Mouse (Mus musculus): ENCODE results near the gene Ipo13. TPM values are rescaled to one million over a fixed set of nuclear protein-coding genes. Genes with fewer than 3 reads are reported as not detected.

Ipo13 gene
- polyA plus RNA-seq, 1 experiment from 2014 or later = 49.6 TPM

GRCm38 (mm10) chr4:117862823-117863222 is 52.0 kb downstream of the Ipo13 start:
- 29% methylated on average over 4 of the region's 4 CpGs for WGBS
- no peak overlapping the region for H3K4me2 ChIP-seq (replicated peaks)
- no peaks in the 10 kb centered on the region for H3K36me3 ChIP-seq
- no peak for ATAC-seq (ENCODE audit: insufficient number of reproducible peaks, low FRiP score, low TSS enrichment, low read depth)
- no peak overlapping the region for H3K4me3 ChIP-seq (replicated peaks)
- no peak overlapping the region for H3K27ac ChIP-seq (replicated peaks)
- H3K9me3 ChIP-seq (replicated peaks) = no peaks in the 10 kb centered on the region
- peaks cover 23% of the 10 kb centered on the region for H3K4me1 ChIP-seq
- H3K27me3 ChIP-seq = no peaks in the 10 kb centered on the region
- H3K9ac ChIP-seq = no peak overlapping the region

- Histone ChIP-seq H3K27ac (replicated peaks) (no peak overlapping the region), H3K27me3 (no peaks in the 10 kb centered on the region), H3K4me1 (peaks cover 5% of the 10 kb centered on the region; the same call in 1 of the 2 replicates), H3K4me3 (replicated peaks) (no peak overlapping the region), H3K9me3 (replicated peaks) (no peaks in the 10 kb centered on the region), H3K9ac (no peak overlapping the region), H3K36me3 (peaks cover 10% of the 10 kb centered on the region; the same call in 1 of the 2 replicates), H3K4me2 (replicated peaks) (no peak overlapping the region)
- no peak for ATAC-seq (ENCODE audit: insufficient number of reproducible peaks, low FRiP score, low TSS enrichment, low read depth)
- 69% methylated on average over 9 of the region's 9 CpGs for whole genome bisulfite sequencing
Observed at GRCm38 (mm10) chr4:117860570-117860969, 54.2 kb downstream of the Ipo13 start.

- Histone ChIP-seq H3K9ac (no peak overlapping the region), H3K9me3 (replicated peaks) (no peaks in the 10 kb centered on the region)
- ATAC-seq (ENCODE audit: insufficient number of reproducible peaks, low FRiP score, low TSS enrichment, low read depth) = no peak
Observed at GRCm38 (mm10) chr4:117858794-117859193, 56.0 kb downstream of the Ipo13 start.

GRCm38 (mm10) chr4:117855146-117855545 is 59.7 kb downstream of the Ipo13 start:
- 52% methylated on average over 9 of the region's 9 CpGs for WGBS
- ATAC-seq (ENCODE audit: insufficient number of reproducible peaks, low FRiP score, low TSS enrichment, low read depth) = 0 out of 2 replicates have a peak, but pooled peaks have one; percentile 27

More at GRCm38 (mm10) chr4:117858794-117859193, 56.0 kb downstream of the Ipo13 start:
- H3K36me3 ChIP-seq = peaks cover 10% of the 10 kb centered on the region; the same call in 1 of the 2 replicates
- no peak overlapping the region for H3K4me3 ChIP-seq (replicated peaks)
- no peak overlapping the region for H3K27ac ChIP-seq (replicated peaks)
- 0 out of 2 replicates have a peak, but pooled peaks cover 3% of the 10 kb centered on the region for H3K4me1 ChIP-seq
- WGBS = 77% methylated on average over 3 of the region's 3 CpGs
- no peaks in the 10 kb centered on the region for H3K27me3 ChIP-seq
- no peak overlapping the region for H3K4me2 ChIP-seq (replicated peaks)

GRCm38 (mm10) chr4:117852152-117852868 is 62.5 kb downstream of the Ipo13 start:
- H3K27ac ChIP-seq (replicated peaks) = no peak overlapping the region
- peaks cover 8% of the 10 kb centered on the region; the same call in 1 of the 2 replicates for H3K36me3 ChIP-seq
- H3K4me2 ChIP-seq (replicated peaks) = no peak overlapping the region
- H3K9ac ChIP-seq = no peak overlapping the region
- H3K27me3 ChIP-seq = no peaks in the 10 kb centered on the region
- no peak overlapping the region for H3K4me3 ChIP-seq (replicated peaks)
- H3K4me1 ChIP-seq = 0 out of 2 replicates have a peak, but pooled peaks cover 3% of the 10 kb centered on the region
- ATAC-seq (ENCODE audit: insufficient number of reproducible peaks, low FRiP score, low TSS enrichment, low read depth) = no peak
- 84% methylated on average over 10 of the region's 10 CpGs for WGBS
- H3K9me3 ChIP-seq (replicated peaks) = no peaks in the 10 kb centered on the region

More at GRCm38 (mm10) chr4:117855146-117855545, 59.7 kb downstream of the Ipo13 start:
- H3K27me3 ChIP-seq = no peaks in the 10 kb centered on the region
- H3K9me3 ChIP-seq (replicated peaks) = no peaks in the 10 kb centered on the region
- peaks cover 10% of the 10 kb centered on the region; the same call in 1 of the 2 replicates for H3K36me3 ChIP-seq
- H3K4me2 ChIP-seq (replicated peaks) = no peak overlapping the region
- H3K4me1 ChIP-seq = 0 out of 2 replicates have a peak, but pooled peaks cover 3% of the 10 kb centered on the region
- H3K27ac ChIP-seq (replicated peaks) = no peak overlapping the region
- H3K9ac ChIP-seq = no peak overlapping the region
- H3K4me3 ChIP-seq (replicated peaks) = no peak overlapping the region

GRCm38 (mm10) chr4:117850871-117851270 is 63.9 kb downstream of the Ipo13 start:
- H3K36me3 ChIP-seq = no peaks in the 10 kb centered on the region
- H3K9me3 ChIP-seq (replicated peaks) = no peaks in the 10 kb centered on the region
- H3K4me3 ChIP-seq (replicated peaks) = no peak overlapping the region
- no peak overlapping the region for H3K27ac ChIP-seq (replicated peaks)
- 64% methylated on average over 7 of the region's 7 CpGs for WGBS
- H3K27me3 ChIP-seq = no peaks in the 10 kb centered on the region
- H3K9ac ChIP-seq = no peak overlapping the region
- no peak overlapping the region for H3K4me2 ChIP-seq (replicated peaks)
- ATAC-seq (ENCODE audit: insufficient number of reproducible peaks, low FRiP score, low TSS enrichment, low read depth) = no peak
- 0 out of 2 replicates have a peak, but pooled peaks cover 3% of the 10 kb centered on the region for H3K4me1 ChIP-seq

GRCm38 (mm10) chr4:117850176-117850575 is 64.6 kb downstream of the Ipo13 start:
- Histone ChIP-seq H3K4me2 (replicated peaks) (no peak overlapping the region), H3K4me3 (replicated peaks) (no peak overlapping the region), H3K4me1 (0 out of 2 replicates have a peak, but pooled peaks cover 3% of the 10 kb centered on the region), H3K27me3 (no peaks in the 10 kb centered on the region), H3K36me3 (no peaks in the 10 kb centered on the region), H3K9me3 (replicated peaks) (no peaks in the 10 kb centered on the region), H3K27ac (replicated peaks) (no peak overlapping the region), H3K9ac (no peak overlapping the region)
- WGBS = 77% methylated on average over 7 of the region's 7 CpGs
- no peak for ATAC-seq (ENCODE audit: insufficient number of reproducible peaks, low FRiP score, low TSS enrichment, low read depth)

GRCm38 (mm10) chr4:117849506-117849905 is 65.3 kb downstream of the Ipo13 start:
- 41% methylated on average over 5 of the region's 5 CpGs for WGBS
- H3K36me3 ChIP-seq = no peaks in the 10 kb centered on the region
- H3K9me3 ChIP-seq (replicated peaks) = no peaks in the 10 kb centered on the region
- no peaks in the 10 kb centered on the region for H3K27me3 ChIP-seq
- no peak overlapping the region for H3K27ac ChIP-seq (replicated peaks)
- no peak for ATAC-seq (ENCODE audit: insufficient number of reproducible peaks, low FRiP score, low TSS enrichment, low read depth)
- 0 out of 2 replicates have a peak, but pooled peaks cover 3% of the 10 kb centered on the region for H3K4me1 ChIP-seq
- no peak overlapping the region for H3K4me3 ChIP-seq (replicated peaks)
- H3K9ac ChIP-seq = no peak overlapping the region
- no peak overlapping the region for H3K4me2 ChIP-seq (replicated peaks)

- no peak overlapping the region for H3K4me3 ChIP-seq (replicated peaks)
- WGBS = 72% methylated on average over 17 of the region's 17 CpGs
- 0 out of 2 replicates have a peak, but pooled peaks cover 3% of the 10 kb centered on the region for H3K4me1 ChIP-seq
- no peaks in the 10 kb centered on the region for H3K9me3 ChIP-seq (replicated peaks)
- no peak overlapping the region for H3K9ac ChIP-seq
- no peak for ATAC-seq (ENCODE audit: insufficient number of reproducible peaks, low FRiP score, low TSS enrichment, low read depth)
- H3K27ac ChIP-seq (replicated peaks) = no peak overlapping the region
- no peak overlapping the region for H3K4me2 ChIP-seq (replicated peaks)
- H3K36me3 ChIP-seq = no peaks in the 10 kb centered on the region
- no peaks in the 10 kb centered on the region for H3K27me3 ChIP-seq
Observed at GRCm38 (mm10) chr4:117849063-117849462, 65.7 kb downstream of the Ipo13 start.

GRCm38 (mm10) chr4:117847011-117847410 is 67.8 kb downstream of the Ipo13 start:
- H3K9ac ChIP-seq = no peak overlapping the region
- 49% methylated on average over 2 of the region's 2 CpGs for whole genome bisulfite sequencing

GRCm38 (mm10) chr4:117846261-117846660 is 68.5 kb downstream of the Ipo13 start:
- H3K9ac ChIP-seq = no peak overlapping the region
- WGBS = 95% methylated on average over 4 of the region's 4 CpGs
- no peak overlapping the region for H3K4me2 ChIP-seq (replicated peaks)
- no peak for ATAC-seq (ENCODE audit: insufficient number of reproducible peaks, low FRiP score, low TSS enrichment, low read depth)
- no peak overlapping the region for H3K4me3 ChIP-seq (replicated peaks)
- H3K27ac ChIP-seq (replicated peaks) = no peak overlapping the region
- H3K4me1 ChIP-seq = 0 out of 2 replicates have a peak, but pooled peaks cover 3% of the 10 kb centered on the region
- no peaks in the 10 kb centered on the region for H3K9me3 ChIP-seq (replicated peaks)
- H3K36me3 ChIP-seq = no peaks in the 10 kb centered on the region
- H3K27me3 ChIP-seq = no peaks in the 10 kb centered on the region

More at GRCm38 (mm10) chr4:117847011-117847410, 67.8 kb downstream of the Ipo13 start:
- H3K27ac ChIP-seq (replicated peaks) = no peak overlapping the region
- no peak for ATAC-seq (ENCODE audit: insufficient number of reproducible peaks, low FRiP score, low TSS enrichment, low read depth)
- H3K27me3 ChIP-seq = no peaks in the 10 kb centered on the region
- 0 out of 2 replicates have a peak, but pooled peaks cover 3% of the 10 kb centered on the region for H3K4me1 ChIP-seq
- H3K36me3 ChIP-seq = no peaks in the 10 kb centered on the region
- no peak overlapping the region for H3K4me2 ChIP-seq (replicated peaks)
- no peak overlapping the region for H3K4me3 ChIP-seq (replicated peaks)
- H3K9me3 ChIP-seq (replicated peaks) = no peaks in the 10 kb centered on the region

Measured in embryonic facial prominence, embryonic 15.5 days (tissue).